Mouse (Mus musculus) small intestine, adult 2 months (tissue): ENCODE data around the gene Pibf1.

Experiments used
- CTCF ChIP-seq: fragments of 200-500 bp; IDR thresholded peaks from 2 replicates; pipeline ENCODE4 v1.5.1; 2012; ENCODE audit warnings: low read depth, mild to moderate bottlenecking, control low read depth, inconsistent platforms, low read length, moderate library complexity, mixed read lengths; ENCODE audit not compliant: insufficient replicate concordance, insufficient read length; ENCODE audit errors: extremely low read depth
- POLR2A ChIP-seq: fragments of 200-500 bp; IDR thresholded peaks from 2 replicates; pipeline ENCODE4 v1.6.1; 2012; ENCODE audit warnings: low read depth, mild to moderate bottlenecking, control low read depth, inconsistent platforms, low read length, moderate library complexity

- TF ChIP-seq CTCF, result no peak
- no peak for TF ChIP-seq POLR2A
These were observed 166.6 kb downstream of the Pibf1 start for GRCm38 (mm10) chr14:99265791-99266190.
